Mouse (Mus musculus) neutrophil, adult 59 days (primary cell): ENCODE data around the gene Gpatch1. TPM values are rescaled to one million over a fixed set of nuclear protein-coding genes. Genes with fewer than 3 reads are reported as not detected.

ENCODE experiments used
- total RNA-seq, 2 experiments: library from RNA; stranded (reverse); gene quantifications; 1 replicate in 1 of 2; 2 replicates in 1 of 2; pipeline ENCODE4 v1.2.4; 2023

Gene Gpatch1
- total RNA-seq: 1 to 10 TPM; 4.9 to 7.1 TPM

DNA sequence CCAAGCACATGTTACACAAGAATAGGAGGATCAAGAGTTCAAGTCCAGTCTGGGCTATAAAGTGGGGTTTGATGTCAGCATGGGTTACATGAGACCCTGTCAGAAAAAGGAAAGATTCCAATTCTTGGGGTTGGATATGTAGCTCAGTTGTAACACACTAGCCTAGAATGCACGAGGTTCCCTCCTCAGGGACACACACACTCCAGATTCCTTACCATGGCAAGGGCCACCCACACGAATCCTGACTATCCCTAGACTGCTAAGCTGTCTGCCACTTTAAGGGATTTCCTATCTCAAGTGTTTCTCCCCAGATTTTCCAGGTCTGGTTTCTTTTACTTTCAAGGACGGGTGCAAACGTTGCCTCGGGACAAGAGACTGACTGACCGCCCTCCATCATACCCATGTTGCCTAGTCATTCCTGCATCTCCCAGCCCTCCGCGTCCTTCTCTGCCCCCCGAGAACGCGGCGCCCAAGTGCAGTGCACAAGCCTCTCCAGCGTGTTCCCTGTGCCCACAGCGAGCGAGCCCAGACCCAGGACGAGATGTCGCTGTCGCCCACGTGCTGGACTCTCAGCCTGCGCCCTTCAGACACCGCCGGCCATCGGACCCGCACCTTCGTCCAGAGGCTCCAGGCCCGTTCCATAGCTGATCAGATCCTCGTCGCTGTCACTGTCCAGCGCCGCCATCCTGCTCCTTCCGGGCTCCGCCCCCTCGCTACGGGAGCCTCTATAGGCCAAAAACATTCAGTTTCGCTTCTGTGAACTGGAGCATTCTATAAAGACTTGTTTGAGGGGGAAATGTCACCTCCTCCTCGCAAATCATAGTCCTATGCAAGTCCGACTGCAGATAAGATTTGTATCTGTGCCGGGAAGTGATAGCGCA is at the start of gene Gpatch1:
Gene Gpatch1 (minus strand): TSS at position 712 of the 881 bp plus-strand sequence.

DNA sequence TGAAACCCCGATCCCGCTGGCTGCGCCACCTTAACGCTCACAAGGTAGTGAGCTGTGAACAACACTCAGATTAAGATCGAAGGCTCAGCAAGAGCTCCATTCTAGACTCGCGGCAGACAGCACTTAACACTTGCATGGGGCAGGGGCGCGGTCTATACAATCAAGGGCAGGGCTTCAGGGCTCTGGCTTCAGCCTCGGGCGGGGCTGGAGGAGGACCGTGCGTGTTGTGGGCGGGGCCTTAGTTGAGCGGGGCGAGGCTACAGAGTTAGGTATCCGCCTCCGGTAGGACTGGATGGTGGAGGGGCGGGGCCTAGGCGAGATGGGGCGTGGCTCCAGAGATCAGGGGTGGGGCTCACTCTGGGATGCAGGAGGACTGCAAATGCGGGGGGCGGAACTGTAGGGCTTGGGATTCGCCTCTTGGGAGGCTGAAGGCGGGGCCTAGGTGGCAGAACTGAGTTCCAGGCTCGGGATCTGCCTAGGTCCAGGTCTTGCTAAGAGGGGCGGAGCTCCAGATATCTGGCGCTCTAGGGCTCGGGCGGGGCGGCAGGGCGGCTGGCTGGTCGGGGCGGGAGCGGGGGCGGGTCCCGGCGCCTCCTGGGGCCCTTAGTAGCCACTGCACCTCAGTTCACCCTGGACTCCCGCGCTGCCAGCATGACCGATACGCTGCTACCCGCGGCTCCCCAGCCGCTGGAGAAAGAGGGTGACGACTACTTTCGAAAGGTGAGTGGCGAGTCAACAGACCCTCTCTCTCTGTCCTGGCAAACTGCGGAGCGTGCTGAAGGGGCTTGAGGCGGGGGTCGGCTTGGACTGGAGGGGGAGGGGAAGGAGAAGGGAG is 15.7 kb upstream of the Gpatch1 start, which contains the start of gene Rhpn2:
Gene Rhpn2 (plus strand): TSS at position 479 of the 835 bp plus-strand sequence.

Other genes starting within 250 kb of the Gpatch1 start
- gene Cebpa, start 199.1 kb downstream of the Gpatch1 start, total RNA-seq: 10 to 100 TPM; 62.6 to 77.3 TPM
- gene Slc7a10, start 132.1 kb downstream of the Gpatch1 start, total RNA-seq: not detected
- not detected for gene Lrp3, start 102.9 kb downstream of the Gpatch1 start, total RNA-seq
- under 1 TPM in 1 of 2 experiments, not detected in 1; 0.38 TPM for gene Rhpn2, start 15.7 kb upstream of the Gpatch1 start, total RNA-seq
- 1 to 10 TPM; 8.3 to 8.6 TPM for gene Faap24, start 78.4 kb upstream of the Gpatch1 start, total RNA-seq
- gene Cep89, start 78.6 kb upstream of the Gpatch1 start, total RNA-seq: 1 to 10 TPM; 7.0 to 9.7 TPM
- gene Slc7a9, start 130.4 kb upstream of the Gpatch1 start, total RNA-seq: not detected
- gene Tdrd12, start 219.3 kb upstream of the Gpatch1 start, total RNA-seq: not detected
- gene Nudt19, start 237.9 kb upstream of the Gpatch1 start, total RNA-seq: 10 to 100 TPM; 11.4 to 15.4 TPM